9 mouse cellular contexts compared by ENCODE assay signal in the genomic region with DNA sequence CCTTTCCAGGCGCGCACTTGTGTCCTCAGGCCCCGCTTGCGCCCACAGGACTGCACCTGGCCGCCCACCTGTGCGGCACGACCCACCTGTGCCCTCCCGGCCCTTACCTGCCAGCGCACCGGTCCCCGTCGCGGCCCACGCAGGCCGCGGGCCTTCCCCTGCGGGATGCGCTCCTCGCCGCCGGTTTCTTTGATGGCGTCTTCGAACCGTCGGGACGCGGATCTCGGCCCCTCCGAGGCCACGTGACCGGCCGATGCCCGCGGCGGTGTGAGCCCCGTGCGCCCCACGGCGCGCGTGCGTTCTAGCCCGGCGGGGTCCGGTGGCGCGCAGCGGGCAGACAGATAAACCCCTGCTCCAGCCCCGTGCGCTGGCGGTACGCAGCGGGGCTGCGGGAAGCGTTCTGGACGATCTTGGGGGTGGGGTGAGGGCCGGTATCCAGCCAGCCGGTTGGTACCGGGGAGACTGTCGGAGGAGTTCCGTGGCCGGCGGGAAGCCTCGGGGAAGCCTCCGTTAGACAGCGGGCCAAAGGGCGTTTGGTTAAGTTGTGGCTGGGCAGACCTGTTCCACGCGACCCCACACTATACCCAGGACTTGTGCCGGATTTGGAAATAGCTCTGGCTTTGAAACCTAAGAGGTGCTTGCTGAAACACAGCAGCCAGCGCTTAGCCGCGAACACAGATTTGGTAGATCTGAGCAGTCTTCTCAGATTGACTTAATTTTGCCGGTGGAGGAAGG. TPM values are rescaled to one million over a fixed set of nuclear protein-coding genes. Genes with fewer than 3 reads are reported as not detected.
DNase-seq lines count a peak whose midpoint lies in the region; ATAC-seq and TF ChIP-seq lines count a peak whose summit lies in the region.
"Had no signal": no experiment of that assay in that cellular context is flagged by ENCODE, and none has a peak within 500 bp of the region (broad histone marks: within the 10 kb centered on the region; RNA-seq: fewer than 3 reads in every experiment).

A gene (minus strand): TSS at position 647 of the 735 bp plus-strand sequence.

- H3K4me3 ChIP-seq in ES-Bruce4 (ENCODE audit: low read depth, low read length), result peak within 1 kb of the TSS; percentile 96
- H3K4me3 ChIP-seq in embryonic facial prominence, embryonic 14.5 days (ENCODE audit: low read depth, low read length), result peak within 1 kb of the TSS; percentile 86
- H3K4me3 ChIP-seq in heart, embryonic 14.5 days (ENCODE audit: control insufficient read depth in 1 of 2, insufficient read depth in 1 of 2, low read depth in 1 of 2, low read length in 2 of 2), result peak within 1 kb of the TSS; percentile 85 to 97
- H3K4me3 ChIP-seq in kidney, embryonic 16.5 days (ENCODE audit: low read length), result peak within 1 kb of the TSS; percentile 88
- peak within 1 kb of the TSS; percentile 64 for H3K4me3 ChIP-seq in liver, embryonic 16.5 days (ENCODE audit: low read depth, low read length)
- H3K4me3 ChIP-seq in olfactory bulb, adult 2 months (ENCODE audit: insufficient read depth, low read depth, low read length), result peak within 1 kb of the TSS; percentile 76

- peak within 1 kb of the TSS; percentile 93 for H3K9ac ChIP-seq in ES-Bruce4 (ENCODE audit: low read depth, poor library complexity, severe bottlenecking)
- H3K9ac ChIP-seq in embryonic facial prominence, embryonic 14.5 days (ENCODE audit: low read depth, low read length), result peak within 1 kb of the TSS; percentile 86
- H3K9ac ChIP-seq in heart, embryonic 14.5 days (ENCODE audit: low read length), result peak within 1 kb of the TSS; percentile 95
- H3K9ac ChIP-seq in kidney, embryonic 16.5 days (replicated peaks; ENCODE audit: low read length), result peak within 1 kb of the TSS; percentile 91
- peak within 1 kb of the TSS; percentile 61 for H3K9ac ChIP-seq in liver, embryonic 16.5 days (ENCODE audit: low read depth, low read length)

- peak; percentile 65 for DNase-seq in adrenal gland, postnatal 14 days
- DNase-seq in embryonic facial prominence, embryonic 14.5 days (ENCODE audit: low spot score), result peak; percentile 53

- ATAC-seq in embryonic facial prominence, embryonic 14.5 days (ENCODE audit: low read depth), result peak; percentile 13; the same call in 1 of the 2 replicates
- peak; percentile 29 for ATAC-seq in heart, embryonic 14.5 days (ENCODE audit: insufficient number of reproducible peaks, insufficient read depth, low FRiP score, low read depth)
- ATAC-seq in kidney, embryonic 16.5 days (ENCODE audit: low FRiP score, low TSS enrichment), result peak; percentile 20; the same call in 1 of the 2 replicates
- no peak; the same call in 1 of the 2 replicates for ATAC-seq in liver, embryonic 16.5 days (ENCODE audit: low read depth)
- no peak for ATAC-seq in erythroid progenitor cell, adult 5-6 weeks (replicated peaks; ENCODE audit: low FRiP score, poor library complexity, severe bottlenecking)

- no peak within 1 kb of the TSS for H3K27ac ChIP-seq in ES-Bruce4 (ENCODE audit: insufficient read depth, low read length)
- peak within 1 kb of the TSS; percentile 85 for H3K27ac ChIP-seq in embryonic facial prominence, embryonic 14.5 days (replicated peaks; ENCODE audit: low read depth, low read length)
- H3K27ac ChIP-seq in heart, embryonic 14.5 days (replicated peaks in 1 of 2; ENCODE audit: control insufficient read depth in 1 of 2, insufficient read depth in 1 of 2, low read depth in 2 of 2, low read length in 2 of 2), result peak within 1 kb of the TSS; percentile 85 to 96
- H3K27ac ChIP-seq in kidney, embryonic 16.5 days (ENCODE audit: low read length), result peak within 1 kb of the TSS; percentile 94
- peak within 1 kb of the TSS; percentile 50 for H3K27ac ChIP-seq in liver, embryonic 16.5 days (ENCODE audit: low read length)
- H3K27ac ChIP-seq in olfactory bulb, adult 2 months (ENCODE audit: insufficient read depth, low read depth, low read length), result peak within 1 kb of the TSS; percentile 54; the same call in 1 of the 2 replicates

- H3K36me3 ChIP-seq in ES-Bruce4 (ENCODE audit: control insufficient read depth, insufficient read depth, low read length, poor library complexity, severe bottlenecking), result no peaks in the 10 kb centered on the region
- no peaks in the 10 kb centered on the region for H3K36me3 ChIP-seq in embryonic facial prominence, embryonic 14.5 days (ENCODE audit: control insufficient read depth, insufficient read depth, low read length)
- no peaks in the 10 kb centered on the region for H3K36me3 ChIP-seq in heart, embryonic 14.5 days (ENCODE audit: control insufficient read depth, insufficient read depth, low read length)
- no peaks in the 10 kb centered on the region for H3K36me3 ChIP-seq in kidney, embryonic 16.5 days (ENCODE audit: insufficient read depth, low read length)
- no peaks in the 10 kb centered on the region for H3K36me3 ChIP-seq in liver, embryonic 16.5 days (ENCODE audit: control insufficient read depth, insufficient read depth)

- H3K4me1 ChIP-seq in ES-Bruce4 (ENCODE audit: control insufficient read depth, insufficient read depth, low read length), result peaks cover 2% of the 10 kb centered on the region
- H3K4me1 ChIP-seq in embryonic facial prominence, embryonic 14.5 days (ENCODE audit: control insufficient read depth, insufficient read depth, low read length), result 0 out of 2 replicates have a peak, but pooled peaks cover 4% of the 10 kb centered on the region
- H3K4me1 ChIP-seq in heart, embryonic 14.5 days (ENCODE audit: control insufficient read depth in 2 of 2, insufficient read depth in 2 of 2, low read length in 2 of 2), result peaks cover 2 to 44% of the 10 kb centered on the region in 2 experiments; a peak in 2 of 4 replicates
- peaks cover 17% of the 10 kb centered on the region for H3K4me1 ChIP-seq in kidney, embryonic 16.5 days (ENCODE audit: insufficient read depth, low read length)
- no peaks in the 10 kb centered on the region for H3K4me1 ChIP-seq in liver, embryonic 16.5 days (ENCODE audit: control insufficient read depth, low read depth, low read length)
- no peaks in the 10 kb centered on the region for H3K4me1 ChIP-seq in olfactory bulb, adult 2 months (ENCODE audit: control insufficient read depth, insufficient read depth, low read length)

- 2% methylated on average over 35 of the region's 74 CpGs for WGBS in embryonic facial prominence, embryonic 14.5 days
- under 1% methylated on average over 74 of the region's 74 CpGs for WGBS in heart, embryonic 14.5 days
- under 1% methylated on average over 74 of the region's 74 CpGs for WGBS in kidney, embryonic 16.5 days
- WGBS in liver, embryonic 16.5 days (ENCODE audit: insufficient replicate concordance), result 1% methylated on average over 74 of the region's 74 CpGs
- WGBS in olfactory bulb, adult 2 months, result under 1% methylated on average over 74 of the region's 74 CpGs

- TF ChIP-seq POLR2A in ES-Bruce4 (IDR thresholded peaks at IDR 0.05; ENCODE audit: insufficient read depth, low read length), result no peak
- no peak for TF ChIP-seq POLR2A in olfactory bulb, adult 2 months (IDR thresholded peaks at IDR 0.05; ENCODE audit: insufficient read depth, low read depth, low read length)

- H3K9me3 ChIP-seq in ES-Bruce4 (replicated peaks; ENCODE audit: control insufficient read depth, insufficient read depth, low read length, poor library complexity, severe bottlenecking), result no peaks in the 10 kb centered on the region
- no peaks in the 10 kb centered on the region for H3K9me3 ChIP-seq in embryonic facial prominence, embryonic 14.5 days (ENCODE audit: control insufficient read depth, low read length)
- no peaks in the 10 kb centered on the region for H3K9me3 ChIP-seq in heart, embryonic 14.5 days (ENCODE audit: control insufficient read depth, low read length)
- H3K9me3 ChIP-seq in kidney, embryonic 16.5 days (ENCODE audit: low read length), result no peaks in the 10 kb centered on the region
- no peaks in the 10 kb centered on the region for H3K9me3 ChIP-seq in liver, embryonic 16.5 days (replicated peaks; ENCODE audit: control insufficient read depth, low read length)

- no peak for TF ChIP-seq CTCF in ES-Bruce4 (IDR thresholded peaks at IDR 0.05; ENCODE audit: low read depth, low read length)
- no peak for TF ChIP-seq CTCF in olfactory bulb, adult 2 months (IDR thresholded peaks at IDR 0.05; ENCODE audit: insufficient read depth, low read depth, low read length)

- peak within 1 kb of the TSS; percentile 98 for H3K4me2 ChIP-seq in embryonic facial prominence, embryonic 14.5 days (ENCODE audit: low read depth, low read length)
- H3K4me2 ChIP-seq in heart, embryonic 14.5 days (ENCODE audit: low read length), result peak within 1 kb of the TSS; percentile 99
- H3K4me2 ChIP-seq in kidney, embryonic 16.5 days (replicated peaks; ENCODE audit: low read depth, low read length), result peak within 1 kb of the TSS; percentile 99
- H3K4me2 ChIP-seq in liver, embryonic 16.5 days (ENCODE audit: low read depth, low read length), result peak within 1 kb of the TSS; percentile 59

- no peaks in the 10 kb centered on the region for H3K27me3 ChIP-seq in ES-Bruce4 (ENCODE audit: control insufficient read depth, insufficient read depth, low read length, poor library complexity, severe bottlenecking)
- no peaks in the 10 kb centered on the region for H3K27me3 ChIP-seq in embryonic facial prominence, embryonic 14.5 days (replicated peaks; ENCODE audit: control insufficient read depth, insufficient read depth, low read length)
- no peaks in the 10 kb centered on the region for H3K27me3 ChIP-seq in heart, embryonic 14.5 days (ENCODE audit: control insufficient read depth, insufficient read depth, low read length)
- H3K27me3 ChIP-seq in kidney, embryonic 16.5 days (ENCODE audit: insufficient read depth, low read length), result no peaks in the 10 kb centered on the region
- peaks cover 37% of the 10 kb centered on the region for H3K27me3 ChIP-seq in liver, embryonic 16.5 days (ENCODE audit: control insufficient read depth, insufficient read depth, low read depth, low read length)

- TF ChIP-seq EP300 in ES-Bruce4 (IDR thresholded peaks at IDR 0.05; ENCODE audit: insufficient read depth, low read depth, low read length), result no peak

RNA-seq across cellular contexts. Expression of the gene that starts here (rescaled TPM):
- 8.2 and 8.3 TPM in 2 replicates for polyA plus RNA-seq in ES-Bruce4 (2011; ENCODE audit: insufficient read depth, insufficient read length, low read depth, missing spikeins)
- 2.5 and 3.3 TPM in 2 replicates for total RNA-seq in adrenal gland, postnatal 14 days (2021)
- 3.2 and 4.6 TPM in 2 replicates for polyA plus RNA-seq in embryonic facial prominence, embryonic 14.5 days (2014; fragmentation: Nextera tagmentation; extraction: Ambion mirVana)
- polyA plus RNA-seq in heart, embryonic 14.5 days (2014; fragmentation: Nextera tagmentation; extraction: Ambion mirVana), result 5.0 and 6.0 TPM in 2 replicates
- 2.8 and 4.0 TPM in 2 replicates for polyA plus RNA-seq in kidney, embryonic 16.5 days (2015; fragmentation: Nextera tagmentation; extraction: Ambion mirVana)
- polyA plus RNA-seq in liver, embryonic 16.5 days (2015; fragmentation: Nextera tagmentation; extraction: Ambion mirVana), result 0.39 and 1.1 TPM in 2 replicates
- not detected in 2 replicates for polyA plus RNA-seq in olfactory bulb, adult 2 months (2012; ENCODE audit: insufficient read depth, insufficient read length, low replicate concordance, missing spikeins)
- not detected in 2 replicates for total RNA-seq in erythroid progenitor cell, adult 5-6 weeks (2015; ENCODE audit: low replicate concordance)
- total RNA-seq in erythroid progenitor cell, adult 5-6 weeks (2017; ENCODE audit: low replicate concordance), result not detected in 2 replicates
- total RNA-seq: hematopoietic stem cell, adult 5-6 weeks had no signal

Comparison
In these comparisons a context has a peak if more than half of its experiments do, and no peak if none do; other contexts are left out.
1. ATAC-seq: peak in embryonic facial prominence, embryonic 14.5 days (single experiment), heart, embryonic 14.5 days (single experiment) and kidney, embryonic 16.5 days (single experiment); none in liver, embryonic 16.5 days (single experiment) and erythroid progenitor cell, adult 5-6 weeks (single experiment).
2. Peak in every context shown above with its lines, with median percentiles within 50 percentile points of each other: H3K4me3 ChIP-seq, H3K9ac ChIP-seq and H3K4me2 ChIP-seq.